Mouse (Mus musculus): ENCODE data around the gene Snx27. TPM values are rescaled to one million over a fixed set of nuclear protein-coding genes. Genes with fewer than 3 reads are reported as not detected.
A peak's percentile ranks its signal among the peaks of the same experiment; 100 is the strongest.

Snx27 gene
- polyA plus RNA-seq, 1 experiment = 55.9 TPM

- no peaks in the 10 kb centered on the region for H3K4me1 ChIP-seq (ENCODE audit: control insufficient read depth, insufficient read depth, low read length)
- no peaks in the 10 kb centered on the region for H3K27me3 ChIP-seq (ENCODE audit: control insufficient read depth, insufficient read depth, low read length)
- no peak overlapping the region for H3K27ac ChIP-seq (ENCODE audit: insufficient read depth, low read length)
- TF ChIP-seq CTCF (IDR thresholded peaks at IDR 0.05; ENCODE audit: borderline replicate concordance, insufficient read depth, low read depth, low read length) (no peak), POLR2A (IDR thresholded peaks at IDR 0.05; ENCODE audit: borderline replicate concordance, insufficient read depth, low read length) (no peak)
- DNase-seq = no peak
- no peak overlapping the region for H3K4me3 ChIP-seq (replicated peaks; ENCODE audit: insufficient read depth, low read depth, low read length)
- 70% methylated on average over 3 of the region's 3 CpGs for WGBS
These were observed 125.5 kb downstream of the Snx27 start for GRCm38 (mm10) chr3:94457055-94457454.

- TF ChIP-seq CTCF (IDR thresholded peaks at IDR 0.05; ENCODE audit: borderline replicate concordance, insufficient read depth, low read depth, low read length) = peak; percentile 83
- TF ChIP-seq POLR2A (IDR thresholded peaks at IDR 0.05; ENCODE audit: borderline replicate concordance, insufficient read depth, low read length) = no peak
- no peak overlapping the region for H3K27ac ChIP-seq (ENCODE audit: insufficient read depth, low read length)
- no peaks in the 10 kb centered on the region for H3K27me3 ChIP-seq (ENCODE audit: control insufficient read depth, insufficient read depth, low read length)
- under 1% methylated on average over 12 of the region's 12 CpGs for WGBS
- H3K4me3 ChIP-seq (replicated peaks; ENCODE audit: insufficient read depth, low read depth, low read length) = peak overlapping the region; percentile 33
- peak; percentile 77 to 79 for DNase-seq
- no peaks in the 10 kb centered on the region for H3K4me1 ChIP-seq (ENCODE audit: control insufficient read depth, insufficient read depth, low read length)
These were observed 126.0 kb downstream of the Snx27 start for GRCm38 (mm10) chr3:94456529-94457000.

- no peak overlapping the region for H3K27ac ChIP-seq (ENCODE audit: insufficient read depth, low read length)
- WGBS = 92% methylated on average over 2 of the region's 2 CpGs
- no peak overlapping the region for H3K4me3 ChIP-seq (replicated peaks; ENCODE audit: insufficient read depth, low read depth, low read length)
- no peak for DNase-seq
- H3K27me3 ChIP-seq (ENCODE audit: control insufficient read depth, insufficient read depth, low read length) = no peaks in the 10 kb centered on the region
- TF ChIP-seq POLR2A (IDR thresholded peaks at IDR 0.05; ENCODE audit: borderline replicate concordance, insufficient read depth, low read length) (no peak), CTCF (IDR thresholded peaks at IDR 0.05; ENCODE audit: borderline replicate concordance, insufficient read depth, low read depth, low read length) (no peak)
- no peaks in the 10 kb centered on the region; the same call in 1 of the 2 replicates for H3K4me1 ChIP-seq (ENCODE audit: control insufficient read depth, insufficient read depth, low read length)
These were observed 133.1 kb downstream of the Snx27 start for GRCm38 (mm10) chr3:94449377-94449776.

Other genes starting within 250 kb of the Snx27 start
- gene Them5, start 240.6 kb downstream of the Snx27 start, polyA plus RNA-seq (2012; rRNA removed) = not detected in 2 replicates
- gene C2cd4d, start 220.3 kb downstream of the Snx27 start, polyA plus RNA-seq (2012; rRNA removed) = 3.5 and 3.7 TPM in 2 replicates
- gene Rorc, start 209.9 kb downstream of the Snx27 start, polyA plus RNA-seq (2012; rRNA removed) = 20.4 and 20.9 TPM in 2 replicates
- 6.5 and 6.6 TPM in 2 replicates for gene Lingo4, start 184.2 kb downstream of the Snx27 start, polyA plus RNA-seq (2012; rRNA removed)
- 21.4 and 22.8 TPM in 2 replicates for gene Tdrkh, start 169.4 kb downstream of the Snx27 start, polyA plus RNA-seq (2012; rRNA removed)
- 58.5 and 58.6 TPM in 2 replicates for gene Mrpl9, start 139.4 kb downstream of the Snx27 start, polyA plus RNA-seq (2012; rRNA removed)
- gene Oaz3, start 138.8 kb downstream of the Snx27 start, polyA plus RNA-seq (2012; rRNA removed) = 0.15 and 0.32 TPM in 2 replicates
- 112 and 123 TPM in 2 replicates for gene Celf3, start 104.4 kb downstream of the Snx27 start, polyA plus RNA-seq (2012; rRNA removed)
- 1.3 and 1.6 TPM in 2 replicates for gene Riiad1, start 102.4 kb downstream of the Snx27 start, polyA plus RNA-seq (2012; rRNA removed)
- not detected in 2 replicates for gene Gm10972, start 60.4 kb upstream of the Snx27 start, polyA plus RNA-seq (2012; rRNA removed)
- 7.0 and 7.4 TPM in 2 replicates for gene Tuft1, start 76.2 kb upstream of the Snx27 start, polyA plus RNA-seq (2012; rRNA removed)
- gene Selenbp2, start 110.8 kb upstream of the Snx27 start, polyA plus RNA-seq (2012; rRNA removed) = 0.44 TPM in 1 of 2 replicates, not detected in the other
- 5.3 and 5.7 TPM in 2 replicates for gene Cgn, start 203.8 kb upstream of the Snx27 start, polyA plus RNA-seq (2012; rRNA removed)